Mouse (Mus musculus) ES-Bruce4 (cell line): Measurements from ENCODE around the gene Ppp1r27.

Experiments used
- CTCF ChIP-seq: IDR thresholded peaks from one replicate; pipeline ENCODE4 v1.8.1; 2011; ENCODE audit warnings: low read depth, low read length
- POLR2A ChIP-seq: IDR thresholded peaks from one replicate; pipeline ENCODE4 v1.8.1; 2011; ENCODE audit warnings: low read length; ENCODE audit not compliant: insufficient read depth

- no peak for TF ChIP-seq CTCF
- no peak for TF ChIP-seq POLR2A
Observed at GRCm38 (mm10) chr11:120534093-120534492, 16.8 kb downstream of the Ppp1r27 start.
